Mouse (Mus musculus): ENCODE measurements at regions not wholly inside any gene's neighbourhood (a gene's known extent, or its start where the extent isn't known, plus 50 kb on each side); places are given as distances from the start of the nearest gene placed in this dataset.

GRCm38 (mm10) chr3:45198994-45199589, 179.1 kb upstream of the Pcdh10 start:
- no peak for DNase-seq

- DNase-seq = no peak
Observed at GRCm38 (mm10) chr3:45204392-45205043, 173.7 kb upstream of the Pcdh10 start.

- peak in 1 of 2 experiments; percentile 1 for DNase-seq
Observed at GRCm38 (mm10) chr3:45231641-45232433, 146.4 kb upstream of the Pcdh10 start.

DNA sequence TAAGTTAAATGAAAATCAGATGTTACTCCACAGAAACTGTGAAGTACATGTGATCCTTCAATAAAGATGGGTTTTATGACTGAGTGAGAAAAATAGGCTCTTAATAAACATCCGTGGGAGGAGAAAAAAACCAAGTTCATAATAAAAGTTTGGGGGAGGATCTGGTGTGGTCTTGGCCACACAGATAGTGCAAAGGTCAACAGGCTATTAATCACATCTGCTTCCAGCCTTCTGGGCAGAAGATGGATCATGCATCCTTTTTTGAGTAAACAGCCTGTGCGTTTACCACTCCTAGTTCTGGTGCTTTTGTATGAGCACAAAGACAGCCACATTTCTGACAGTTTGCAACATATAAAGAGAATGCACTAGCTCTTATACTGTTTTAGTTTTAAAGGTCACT, 139.7 kb upstream of the Pcdh10 start:
- no peak for DNase-seq

- DNase-seq = no peak
Observed at GRCm38 (mm10) chr3:45245456-45245855, 132.7 kb upstream of the Pcdh10 start.

GRCm38 (mm10) chr3:45246601-45247000, 131.6 kb upstream of the Pcdh10 start:
- DNase-seq = no peak

GRCm38 (mm10) chr3:45276783-45277182, 101.4 kb upstream of the Pcdh10 start:
- DNase-seq = no peak

DNA sequence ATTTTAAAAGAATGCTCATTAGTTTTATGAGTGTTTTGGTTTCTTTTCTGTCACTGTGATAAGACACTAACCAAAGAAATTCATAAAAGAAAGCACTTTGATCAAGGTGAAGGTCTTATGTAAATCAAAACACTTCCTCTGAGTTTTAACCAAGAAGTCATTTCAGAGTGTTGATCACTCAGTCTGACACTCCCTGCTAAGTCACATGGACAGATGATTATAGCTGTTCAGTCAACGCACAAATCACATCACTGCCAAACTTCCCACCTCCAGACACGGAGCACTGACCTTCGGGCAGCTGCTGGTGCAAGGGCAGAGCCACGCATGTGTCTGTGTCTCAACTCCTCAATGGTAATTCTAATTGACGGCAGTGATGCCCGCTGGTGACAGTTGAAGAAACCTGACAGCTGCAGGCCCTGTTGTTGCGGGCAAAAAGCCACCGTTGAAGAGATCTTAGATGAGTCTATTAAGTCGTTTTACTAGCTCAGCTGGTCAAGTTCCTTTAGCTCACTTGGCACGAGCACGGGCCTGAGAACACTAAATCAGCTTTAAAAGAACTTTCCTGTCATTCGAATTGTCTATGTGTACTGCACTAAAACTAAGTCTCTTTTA, 80.8 kb upstream of the Pcdh10 start:
- peak; percentile 29 to 53 for DNase-seq

DNA sequence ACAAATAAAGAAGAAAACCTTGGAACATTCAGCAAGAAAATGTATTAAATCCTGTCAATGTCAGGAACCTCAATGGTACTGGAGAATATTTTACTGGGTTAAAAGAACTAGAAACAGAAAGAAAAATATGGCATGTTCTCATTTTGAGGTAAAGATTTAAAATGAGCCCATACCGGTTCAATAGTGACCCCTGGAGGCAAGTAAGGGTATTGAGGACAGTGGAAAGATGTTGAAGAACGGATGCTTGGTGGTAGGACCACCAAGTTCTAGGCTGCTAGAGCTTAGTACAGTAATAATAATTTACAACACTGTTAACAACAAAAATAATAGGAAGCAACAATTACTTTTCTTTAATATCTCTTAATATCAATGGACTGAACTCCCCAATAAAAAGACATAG, 58.9 kb upstream of the Pcdh10 start:
- DNase-seq = no peak
